Mouse (Mus musculus) left cerebral cortex, adult 2 months (tissue): ENCODE data around the gene Fbxo47. TPM values are rescaled to one million over a fixed set of nuclear protein-coding genes. Genes with fewer than 3 reads are reported as not detected.

ENCODE experiments used
- DNase-seq, 2 experiments: peaks; one replicate each; pipeline ENCODE4 v3.0.0; 2021 to 2022; ENCODE audit warnings: low spot score in 2 of 2, mixed read lengths in 1 of 2; ENCODE audit errors: extremely low spot score in 1 of 2
- H3K27ac ChIP-seq: fragments of 200-600 bp; 2 replicates; pipeline ENCODE4 v1.8.1; 2022
- H3K4me3 ChIP-seq: fragments of 200-600 bp; 2 replicates; pipeline ENCODE4 v1.8.1; 2022
- CTCF ChIP-seq: fragments of 200-600 bp; IDR thresholded peaks from 2 replicates; pipeline ENCODE4 v1.8.1; 2022; ENCODE audit warnings: antibody characterized with exemption, mild to moderate bottlenecking, moderate library complexity
- intact Hi-C: fragments of 180-260 bp; cut with DNase I; formaldehyde crosslinking; loops from one replicate; pipeline ENCODE4 v1.15.1; 2025
- total RNA-seq, 2 experiments: library from RNA; stranded (reverse); gene quantifications; 2 replicates each; pipeline ENCODE4 v1.2.3; 2021

The Fbxo47 gene
- total RNA-seq, 2 experiments from 2014 or later, result 2.8 to 2.9 TPM

DNA sequence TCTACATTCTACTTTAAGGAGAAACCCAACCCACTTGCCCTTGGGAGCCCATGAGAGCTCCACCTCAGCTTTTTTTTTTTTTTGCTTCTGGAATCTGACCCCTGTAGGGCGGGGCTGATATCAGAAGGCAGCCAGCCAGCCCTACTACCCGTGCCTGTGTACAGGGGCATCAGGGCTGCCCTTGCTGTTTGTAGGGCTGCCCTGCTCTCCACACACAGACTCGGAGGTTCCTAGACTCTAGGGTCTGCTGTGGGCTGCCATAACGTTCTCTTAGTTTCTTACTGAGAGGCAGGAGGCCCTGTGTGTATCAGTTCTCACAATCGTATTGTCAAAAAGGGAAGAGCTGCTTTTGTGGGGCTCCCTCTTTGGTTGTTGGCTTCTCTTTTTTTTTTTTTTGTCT is 66.6 kb downstream of the Fbxo47 start:
- no peak for TF ChIP-seq CTCF
- no peak for DNase-seq
- H3K4me3 ChIP-seq, result no peak overlapping the region
- intact Hi-C loops, result no loop called here
- H3K27ac ChIP-seq, result no peak overlapping the region; the same call in 1 of the 2 replicates

DNA sequence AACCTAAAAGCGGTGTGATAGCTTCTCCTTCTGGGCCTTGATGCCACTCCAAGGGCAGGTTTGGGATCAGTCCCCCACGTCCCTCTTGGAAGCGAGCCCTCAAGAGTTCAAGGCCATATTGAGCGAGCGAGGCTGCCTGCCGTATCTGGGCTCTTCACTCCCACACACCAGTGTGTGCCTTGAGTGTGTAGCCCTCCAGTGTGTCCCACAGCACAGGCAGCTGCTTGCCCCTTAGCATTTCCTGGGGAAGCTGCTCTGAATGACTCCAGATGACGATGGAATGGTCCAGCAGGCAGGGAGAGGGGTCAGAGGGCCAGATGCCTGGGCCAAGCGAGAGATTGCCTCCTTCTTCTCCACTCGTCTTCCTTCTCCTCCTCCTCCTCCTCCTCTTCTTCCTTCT is 67.0 kb downstream of the Fbxo47 start:
- H3K4me3 ChIP-seq, result no peak overlapping the region
- no peak overlapping the region; the same call in 1 of the 2 replicates for H3K27ac ChIP-seq
- no peak for DNase-seq
- intact Hi-C loops, result no loop called here
- no peak for TF ChIP-seq CTCF

DNA sequence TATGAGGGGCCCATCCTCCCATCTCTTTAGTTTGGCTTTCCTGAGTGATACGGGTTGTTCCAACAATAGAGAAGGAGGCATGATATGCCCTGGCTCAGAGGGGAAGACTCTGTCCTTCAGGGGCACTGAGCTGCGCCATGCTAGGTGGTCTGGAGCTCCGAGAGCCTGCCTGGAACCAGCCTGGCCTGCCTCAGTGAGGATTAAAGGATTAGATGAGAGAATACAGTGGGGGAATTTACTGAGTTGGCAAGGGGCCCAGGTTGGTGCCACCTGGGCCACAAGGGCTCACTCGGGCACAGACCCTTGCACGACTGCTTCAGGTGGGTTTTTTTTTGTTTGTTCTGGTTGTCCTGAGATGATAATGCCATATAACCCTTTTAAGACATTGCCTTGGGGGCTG is 67.8 kb downstream of the Fbxo47 start:
- no peak overlapping the region for H3K4me3 ChIP-seq
- TF ChIP-seq CTCF, result no peak
- no peak overlapping the region for H3K27ac ChIP-seq
- intact Hi-C loops, result no loop called here
- no peak for DNase-seq

GRCm38 (mm10) chr11:97815736-97816135 is 68.2 kb downstream of the Fbxo47 start:
- no peak overlapping the region for H3K27ac ChIP-seq
- DNase-seq, result no peak
- intact Hi-C loops, result no loop called here

GRCm38 (mm10) chr11:97813746-97814515 is 70.0 kb downstream of the Fbxo47 start:
- Histone ChIP-seq H3K4me3 (no peak overlapping the region), H3K27ac (peak overlapping the region; percentile 40)
- intact Hi-C loops, result no loop called here
- no peak for TF ChIP-seq CTCF
- DNase-seq, result no peak

More at GRCm38 (mm10) chr11:97815736-97816135, 68.2 kb downstream of the Fbxo47 start:
- H3K4me3 ChIP-seq, result no peak overlapping the region
- no peak for TF ChIP-seq CTCF

- H3K4me3 ChIP-seq, result no peak overlapping the region
- intact Hi-C loops, result no loop called here
- H3K27ac ChIP-seq, result peak overlapping the region; percentile 40
- DNase-seq, result no peak
- no peak for TF ChIP-seq CTCF
Measured at GRCm38 (mm10) chr11:97813085-97813484, 70.9 kb downstream of the Fbxo47 start.

GRCm38 (mm10) chr11:97812491-97812921 is 71.4 kb downstream of the Fbxo47 start:
- H3K27ac ChIP-seq, result peak overlapping the region; percentile 30; the same call in 1 of the 2 replicates
- intact Hi-C loops, result no loop called here
- no peak for DNase-seq
- no peak for TF ChIP-seq CTCF
- no peak overlapping the region for H3K4me3 ChIP-seq

GRCm38 (mm10) chr11:97811569-97812362 is 72.2 kb downstream of the Fbxo47 start:
- no peak for TF ChIP-seq CTCF
- DNase-seq, result no peak
- H3K27ac ChIP-seq, result peak overlapping the region; percentile 30; the same call in 1 of the 2 replicates
- H3K4me3 ChIP-seq, result no peak overlapping the region
- intact Hi-C loops, result no loop called here

GRCm38 (mm10) chr11:97810970-97811369 is 73.0 kb downstream of the Fbxo47 start:
- H3K4me3 ChIP-seq, result no peak overlapping the region
- no peak for TF ChIP-seq CTCF
- intact Hi-C loops, result no loop called here
- no peak overlapping the region for H3K27ac ChIP-seq
- no peak for DNase-seq

- Histone ChIP-seq H3K27ac (no peak overlapping the region), H3K4me3 (no peak overlapping the region)
- intact Hi-C loops, result no loop called here
- DNase-seq, result no peak
- TF ChIP-seq CTCF, result no peak
Measured at GRCm38 (mm10) chr11:97810356-97810755, 73.6 kb downstream of the Fbxo47 start.

GRCm38 (mm10) chr11:97809235-97810121 is 74.5 kb downstream of the Fbxo47 start:
- peak overlapping the region; percentile 63 for H3K27ac ChIP-seq

More at GRCm38 (mm10) chr11:97809235-97810121, 74.5 kb downstream of the Fbxo47 start:
- no peak overlapping the region for H3K4me3 ChIP-seq
- intact Hi-C loops, result no loop called here
- no peak for TF ChIP-seq CTCF
- no peak for DNase-seq
